Mouse (Mus musculus) left cerebral cortex, adult 11 months (tissue): ENCODE measurements around the gene Gsdma2.

Experiments used
- DNase-seq: peaks from one replicate; pipeline ENCODE4 v3.0.0; 2022; ENCODE audit warnings: low spot score

Gsdma2 gene

DNA sequence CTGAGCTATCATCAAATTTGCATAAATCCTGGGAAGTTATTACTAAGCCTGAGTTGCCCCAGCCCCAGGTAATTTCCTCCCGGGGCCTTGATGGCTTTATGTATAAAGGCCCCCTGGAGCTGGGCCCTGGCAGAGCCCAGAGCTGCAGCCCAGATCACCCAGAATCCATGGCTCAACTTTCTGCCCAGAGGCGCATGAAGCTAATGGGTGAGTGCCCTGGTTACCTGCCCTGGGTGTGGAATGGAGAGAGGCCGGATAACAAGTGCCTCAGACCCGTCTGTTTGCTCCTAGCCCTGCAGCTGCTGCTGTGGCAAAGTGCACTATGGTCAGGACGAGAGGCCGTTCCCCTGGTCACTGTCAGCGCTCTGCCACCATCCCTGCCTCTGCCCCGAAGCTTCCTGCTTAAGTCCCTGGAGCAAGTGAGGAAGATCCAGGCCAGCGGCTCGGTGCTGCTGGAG, 54.7 kb downstream of the Gsdma2 start, which contains the start of gene Csf3:
Csf3 (plus strand) TSS at position 51 of the 458 bp plus-strand sequence.
- DNase-seq, result no peak

DNA sequence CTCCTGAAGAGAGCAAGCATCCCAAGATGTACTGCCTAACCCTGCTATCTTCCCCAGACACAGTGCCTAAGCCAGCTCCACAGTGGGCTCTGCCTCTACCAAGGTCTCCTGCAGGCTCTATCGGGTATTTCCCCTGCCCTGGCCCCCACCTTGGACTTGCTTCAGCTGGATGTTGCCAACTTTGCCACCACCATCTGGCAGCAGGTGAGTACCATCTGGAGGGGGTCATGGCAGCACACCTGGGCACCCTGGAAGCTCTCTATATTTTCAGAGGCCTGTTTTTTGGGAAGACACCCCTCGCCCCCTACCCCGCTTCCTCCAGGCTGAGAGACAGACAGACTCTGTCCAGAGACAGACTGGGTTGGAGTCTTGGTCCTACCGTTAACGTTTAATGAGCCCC, 55.8 kb downstream of the Gsdma2 start:
- DNase-seq, result no peak

DNA sequence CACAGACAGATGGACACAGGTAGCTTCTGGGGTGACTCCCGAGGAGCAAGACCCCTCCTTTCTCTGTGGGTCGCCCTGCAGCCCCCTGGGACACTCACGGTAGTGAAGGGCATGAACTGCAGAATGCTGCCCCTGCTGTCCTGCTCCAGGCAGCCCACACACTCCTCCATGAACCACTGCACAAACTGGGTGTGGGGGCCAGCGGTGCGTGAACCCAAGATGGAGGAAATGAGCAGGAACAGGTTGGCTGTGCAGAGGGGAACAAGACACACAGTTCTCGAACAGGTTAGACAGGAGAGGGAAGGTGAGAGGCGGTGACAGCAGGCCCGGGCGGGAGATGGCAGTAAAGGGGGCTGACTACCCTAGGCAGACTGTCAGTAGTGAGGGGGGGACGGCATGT, 58.5 kb downstream of the Gsdma2 start:
- DNase-seq, result no peak
